Mouse (Mus musculus) heart, embryonic 10.5 days (tissue): ENCODE results near the gene Csdc2. TPM values are rescaled to one million over a fixed set of nuclear protein-coding genes. Genes with fewer than 3 reads are reported as not detected.

Experiments used
- DNase-seq: peaks from one replicate; pipeline ENCODE4 v3.0.0-alpha.2; 2017; ENCODE audit warnings: low spot score
- H3K27ac ChIP-seq: fragments of 300-500 bp; sonication (generic); 2 replicates; pipeline ENCODE4 v1.5.1; 2016; ENCODE audit warnings: mild to moderate bottlenecking
- H3K27me3 ChIP-seq: fragments of 300-500 bp; sonication (generic); 2 replicates; pipeline ENCODE4 v1.6.1; 2016; ENCODE audit warnings: mild to moderate bottlenecking; ENCODE audit not compliant: poor library complexity, insufficient read depth, severe bottlenecking
- H3K36me3 ChIP-seq: fragments of 300-500 bp; sonication (generic); 2 replicates; pipeline ENCODE4 v1.6.1; 2016; ENCODE audit warnings: mild to moderate bottlenecking, moderate library complexity
- H3K4me1 ChIP-seq: fragments of 300-500 bp; sonication (generic); 2 replicates; pipeline ENCODE4 v1.6.1; 2016; ENCODE audit warnings: mild to moderate bottlenecking
- H3K4me3 ChIP-seq: fragments of 300-500 bp; sonication (generic); 2 replicates; pipeline ENCODE4 v1.5.1; 2016; ENCODE audit warnings: mild to moderate bottlenecking, moderate library complexity
- H3K9me3 ChIP-seq: fragments of 300-500 bp; sonication (generic); 2 replicates; pipeline ENCODE4 v1.6.1; 2016; ENCODE audit warnings: mild to moderate bottlenecking, moderate library complexity
- WGBS: fragments of 180-500 bp; shearing (Covaris S2); methylation state at CpG from one replicate; pipeline ENCODE4 v1.1.7; 2016; 5-methylcytosine and 5-hydroxymethylcytosine counted together
- polyA plus RNA-seq: library from polyadenylated mRNA; unstranded; fragments of >200 nt; fragmentation: Nextera tagmentation; extraction: Ambion mirVana; gene quantifications from 2 replicates; pipeline ENCODE4 v1.2.1, GENCODE M21; 2016

Csdc2 gene
- polyA plus RNA-seq, 1 experiment from 2014 or later, result 7.4 TPM

- 63% methylated on average over 11 of the region's 11 CpGs for WGBS
Observed at GRCm38 (mm10) chr15:81949476-81950131, 13.0 kb downstream of the Csdc2 start.

GRCm38 (mm10) chr15:81950716-81951115 is 14.2 kb downstream of the Csdc2 start:
- no peak overlapping the region for H3K27ac ChIP-seq
- no peak overlapping the region for H3K4me3 ChIP-seq
- DNase-seq, result peak; percentile 57
- H3K27me3 ChIP-seq, result 0 out of 2 replicates have a peak, but pooled peaks cover 3% of the 10 kb centered on the region
- H3K9me3 ChIP-seq, result no peaks in the 10 kb centered on the region
- H3K36me3 ChIP-seq, result peaks cover 24% of the 10 kb centered on the region
- 83% methylated on average over 5 of the region's 5 CpGs for WGBS
- peaks cover 14% of the 10 kb centered on the region for H3K4me1 ChIP-seq

More at GRCm38 (mm10) chr15:81949476-81950131, 13.0 kb downstream of the Csdc2 start:
- H3K36me3 ChIP-seq, result peaks cover 18% of the 10 kb centered on the region
- no peak overlapping the region for H3K27ac ChIP-seq
- peak; percentile 64 for DNase-seq
- H3K4me1 ChIP-seq, result peaks cover 14% of the 10 kb centered on the region
- no peak overlapping the region for H3K4me3 ChIP-seq
- no peaks in the 10 kb centered on the region for H3K9me3 ChIP-seq
- 0 out of 2 replicates have a peak, but pooled peaks cover 3% of the 10 kb centered on the region for H3K27me3 ChIP-seq

- peak; percentile 73 for DNase-seq
- WGBS, result 89% methylated on average over 9 of the region's 9 CpGs
- Histone ChIP-seq H3K9me3 (no peaks in the 10 kb centered on the region), H3K4me1 (peaks cover 14% of the 10 kb centered on the region), H3K27me3 (0 out of 2 replicates have a peak, but pooled peaks cover 3% of the 10 kb centered on the region), H3K4me3 (no peak overlapping the region), H3K36me3 (peaks cover 24% of the 10 kb centered on the region), H3K27ac (no peak overlapping the region)
Observed at GRCm38 (mm10) chr15:81951159-81951558, 14.6 kb downstream of the Csdc2 start.

GRCm38 (mm10) chr15:81952310-81952709 is 15.8 kb downstream of the Csdc2 start:
- H3K4me1 ChIP-seq, result peaks cover 14% of the 10 kb centered on the region
- 0 out of 2 replicates have a peak, but pooled peaks cover 3% of the 10 kb centered on the region for H3K27me3 ChIP-seq
- DNase-seq, result peak; percentile 70
- H3K27ac ChIP-seq, result no peak overlapping the region
- WGBS, result 77% methylated on average over 4 of the region's 4 CpGs
- H3K9me3 ChIP-seq, result no peaks in the 10 kb centered on the region
- H3K36me3 ChIP-seq, result peaks cover 24% of the 10 kb centered on the region
- H3K4me3 ChIP-seq, result no peak overlapping the region

- 92% methylated on average over 9 of the region's 9 CpGs for WGBS
- DNase-seq, result peak; percentile 68
- H3K4me3 ChIP-seq, result no peak overlapping the region
- H3K27ac ChIP-seq, result no peak overlapping the region
- peaks cover 24% of the 10 kb centered on the region for H3K36me3 ChIP-seq
- H3K4me1 ChIP-seq, result peaks cover 5% of the 10 kb centered on the region
- H3K9me3 ChIP-seq, result no peaks in the 10 kb centered on the region
- H3K27me3 ChIP-seq, result 0 out of 2 replicates have a peak, but pooled peaks cover 3% of the 10 kb centered on the region
Observed at GRCm38 (mm10) chr15:81954151-81954583, 17.6 kb downstream of the Csdc2 start.

- Histone ChIP-seq H3K27me3 (0 out of 2 replicates have a peak, but pooled peaks cover 3% of the 10 kb centered on the region), H3K27ac (no peak overlapping the region), H3K4me1 (peaks cover 5% of the 10 kb centered on the region), H3K36me3 (peaks cover 24% of the 10 kb centered on the region), H3K9me3 (no peaks in the 10 kb centered on the region), H3K4me3 (no peak overlapping the region)
- no peak for DNase-seq
- WGBS, result 96% methylated on average over 6 of the region's 6 CpGs
Observed at GRCm38 (mm10) chr15:81954716-81955115, 18.2 kb downstream of the Csdc2 start.

GRCm38 (mm10) chr15:81955414-81955813 is 18.9 kb downstream of the Csdc2 start:
- H3K27ac ChIP-seq, result no peak overlapping the region
- 94% methylated on average over 15 of the region's 15 CpGs for WGBS
- 0 out of 2 replicates have a peak, but pooled peaks cover 3% of the 10 kb centered on the region for H3K27me3 ChIP-seq
- peaks cover 24% of the 10 kb centered on the region for H3K36me3 ChIP-seq
- no peaks in the 10 kb centered on the region for H3K9me3 ChIP-seq
- DNase-seq, result peak; percentile 61
- peaks cover 8% of the 10 kb centered on the region; the same call in 1 of the 2 replicates for H3K4me1 ChIP-seq
- H3K4me3 ChIP-seq, result no peak overlapping the region

- Histone ChIP-seq H3K36me3 (peaks cover 21% of the 10 kb centered on the region), H3K27ac (no peak overlapping the region), H3K27me3 (no peaks in the 10 kb centered on the region), H3K4me1 (peaks cover 11% of the 10 kb centered on the region; the same call in 1 of the 2 replicates), H3K4me3 (no peak overlapping the region), H3K9me3 (no peaks in the 10 kb centered on the region)
- DNase-seq, result no peak
- WGBS, result 51% methylated on average over 8 of the region's 8 CpGs
Observed at GRCm38 (mm10) chr15:81956457-81956856, 19.9 kb downstream of the Csdc2 start.

GRCm38 (mm10) chr15:81957598-81957997 is 21.0 kb downstream of the Csdc2 start:
- peaks cover 11% of the 10 kb centered on the region; the same call in 1 of the 2 replicates for H3K4me1 ChIP-seq
- no peaks in the 10 kb centered on the region for H3K9me3 ChIP-seq
- no peak for DNase-seq
- WGBS, result 80% methylated on average over 11 of the region's 11 CpGs
- H3K4me3 ChIP-seq, result no peak overlapping the region
- no peak overlapping the region for H3K27ac ChIP-seq
- H3K27me3 ChIP-seq, result no peaks in the 10 kb centered on the region
- H3K36me3 ChIP-seq, result peaks cover 15% of the 10 kb centered on the region; the same call in 1 of the 2 replicates

GRCm38 (mm10) chr15:81958906-81959305 is 22.3 kb downstream of the Csdc2 start:
- WGBS, result 69% methylated on average over 3 of the region's 3 CpGs
- Histone ChIP-seq H3K27ac (no peak overlapping the region), H3K36me3 (peaks cover 13% of the 10 kb centered on the region; the same call in 1 of the 2 replicates), H3K27me3 (no peaks in the 10 kb centered on the region), H3K9me3 (no peaks in the 10 kb centered on the region), H3K4me1 (peaks cover 11% of the 10 kb centered on the region; the same call in 1 of the 2 replicates), H3K4me3 (no peak overlapping the region)
- no peak for DNase-seq

- WGBS, result under 1% methylated on average over 76 of the region's 77 CpGs
- peak; percentile 99 for DNase-seq
- H3K4me1 ChIP-seq, result peaks cover 11% of the 10 kb centered on the region; the same call in 1 of the 2 replicates
- no peaks in the 10 kb centered on the region; the same call in 1 of the 2 replicates for H3K36me3 ChIP-seq
- H3K9me3 ChIP-seq, result no peaks in the 10 kb centered on the region
- peak within 1 kb of the TSS; percentile 76 for H3K4me3 ChIP-seq
- H3K27me3 ChIP-seq, result no peaks in the 10 kb centered on the region
- peak within 1 kb of the TSS; percentile 85 for H3K27ac ChIP-seq
Observed at GRCm38 (mm10) chr15:81960171-81961077, 23.9 kb downstream of the Csdc2 start, which contains the start of gene Pmm1. TSS of gene Pmm1 (minus strand) at chr15:81960930.

- H3K36me3 ChIP-seq, result no peaks in the 10 kb centered on the region
- peak overlapping the region; percentile 76 for H3K4me3 ChIP-seq
- peaks cover 11% of the 10 kb centered on the region; the same call in 1 of the 2 replicates for H3K4me1 ChIP-seq
- H3K9me3 ChIP-seq, result no peaks in the 10 kb centered on the region
- H3K27ac ChIP-seq, result peak overlapping the region; percentile 78
- 0% methylated on average over 7 of the region's 8 CpGs for WGBS
- no peak for DNase-seq
- H3K27me3 ChIP-seq, result no peaks in the 10 kb centered on the region
Observed at GRCm38 (mm10) chr15:81961078-81961451, 24.5 kb downstream of the Csdc2 start.
